Mouse (Mus musculus) stomach, postnatal 0 days (tissue): ENCODE data around the gene Pip4k2a.

Experiments used
- CTCF ChIP-seq: IDR thresholded peaks from 2 replicates; pipeline ENCODE4 v1.5.1; 2016; ENCODE audit warnings: antibody characterized with exemption, low read depth, mild to moderate bottlenecking, moderate library complexity
- EP300 ChIP-seq: optimal IDR thresholded peaks from 2 replicates; pipeline ENCODE3; 2016; ENCODE audit warnings: antibody characterized with exemption

DNA sequence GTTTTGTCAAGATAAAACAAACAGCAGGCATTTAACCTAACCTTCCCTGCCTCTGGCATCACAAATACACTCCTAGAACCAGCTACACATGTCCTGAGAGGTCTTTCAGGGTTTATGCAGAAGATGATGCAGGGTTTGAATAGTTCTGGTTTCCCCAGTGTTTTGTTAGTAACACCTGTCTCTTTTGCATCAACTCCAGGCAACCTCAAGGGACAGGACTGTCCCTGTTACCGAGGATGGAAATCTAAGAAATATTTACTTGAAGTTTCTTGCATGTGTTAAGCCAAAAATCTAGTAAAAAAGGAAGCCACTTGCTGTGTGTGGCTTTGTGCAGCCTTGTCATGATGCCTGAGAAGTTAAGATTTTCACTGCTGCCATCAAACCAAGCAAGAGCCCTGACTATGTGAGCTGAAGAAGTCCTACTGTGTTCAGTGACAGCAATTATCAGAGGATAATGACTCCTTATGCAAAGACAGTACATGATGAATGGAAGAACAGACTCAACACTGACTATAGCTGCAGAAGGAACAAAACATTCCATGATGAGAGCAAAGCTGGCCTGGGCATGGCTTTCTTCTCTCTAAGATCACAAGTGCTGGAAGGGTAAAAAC, 76.3 kb downstream of the Pip4k2a start:
- TF ChIP-seq CTCF (no peak), EP300 (no peak)
